Mouse (Mus musculus): ENCODE measurements around the gene Gm7168.
"Not testable (repeated sequence)": the region's sequence is repeated elsewhere in the genome, so short reads cannot be mapped to it uniquely, and the experiment has no call there.

DNA sequence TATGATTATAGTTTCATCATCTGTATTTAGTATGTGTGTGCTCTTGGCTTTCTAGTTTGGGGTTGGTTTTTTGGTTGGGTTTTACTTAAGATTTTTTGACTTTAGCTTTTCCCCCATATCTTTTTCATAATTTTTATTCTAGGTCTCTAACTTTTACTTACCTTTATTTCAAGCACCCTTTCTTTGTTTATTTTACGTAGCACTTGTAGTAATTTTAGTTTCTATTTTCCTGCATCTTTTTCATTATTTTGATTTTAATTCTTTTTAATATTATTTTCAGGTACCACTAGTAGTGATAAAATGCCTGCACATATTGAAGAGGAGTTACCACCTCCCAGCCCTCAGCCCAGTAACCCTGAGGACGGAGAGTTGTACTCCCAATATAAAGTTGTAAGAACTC is at the start of gene Gm7168:
- TF ChIP-seq CTCF (IDR thresholded peaks at IDR 0.05; ENCODE audit: low read depth); EP300 (optimal IDR thresholded peaks at IDR 0.05): not testable (repeated sequence)

All from stomach, postnatal 0 days (tissue).